Mouse (Mus musculus) kidney, adult 2 months (tissue): ENCODE results near the gene Kdelc2. TPM values are rescaled to one million over a fixed set of nuclear protein-coding genes. Genes with fewer than 3 reads are reported as not detected.

Experiments
- DNase-seq: peaks from one replicate; pipeline ENCODE4 v3.0.0; 2021
- H3K27ac ChIP-seq: fragments of 200-500 bp; 2 replicates; pipeline ENCODE4 v1.5.1; 2012; ENCODE audit warnings: low read depth, low read length, control low read depth, inconsistent platforms; ENCODE audit not compliant: insufficient read depth
- H3K27me3 ChIP-seq: fragments of 200-500 bp; replicated peaks from 2 replicates; pipeline ENCODE4 v1.6.1; 2012; ENCODE audit warnings: mild to moderate bottlenecking, moderate library complexity, low read length, inconsistent platforms; ENCODE audit not compliant: control insufficient read depth, insufficient read depth
- H3K36me3 ChIP-seq: fragments of 200-500 bp; 2 replicates; pipeline ENCODE4 v1.6.1; 2012; ENCODE audit warnings: mild to moderate bottlenecking, moderate library complexity, low read length, inconsistent platforms; ENCODE audit not compliant: control insufficient read depth, insufficient read depth
- H3K4me1 ChIP-seq: fragments of 200-500 bp; 2 replicates; pipeline ENCODE4 v1.6.1; 2011; ENCODE audit warnings: low read length; ENCODE audit not compliant: control insufficient read depth, insufficient read depth
- H3K4me3 ChIP-seq: fragments of 200-500 bp; 2 replicates; pipeline ENCODE4 v1.5.1; 2011; ENCODE audit warnings: mild to moderate bottlenecking, low read depth, low read length, control low read depth; ENCODE audit not compliant: insufficient read depth
- CTCF ChIP-seq: fragments of 200-500 bp; conservative IDR thresholded peaks from 2 replicates; pipeline ENCODE4 v1.5.1; 2011; ENCODE audit warnings: low read depth, mild to moderate bottlenecking, control low read depth, low read length, moderate library complexity, mixed read lengths; ENCODE audit not compliant: insufficient read depth, insufficient read length
- POLR2A ChIP-seq: fragments of 200-500 bp; IDR thresholded peaks from one replicate; pipeline ENCODE4 v1.6.1; 2011; ENCODE audit warnings: low read depth, low read length, control low read depth
- WGBS: fragments of 180-500 bp; shearing (Covaris S2); methylation state at CpG from one replicate; pipeline ENCODE4 v1.1.7; 2018; 5-methylcytosine and 5-hydroxymethylcytosine counted together
- polyA plus RNA-seq: library from polyadenylated mRNA; depleted of rRNA; stranded (reverse); fragments of >200 nt; gene quantifications from 2 replicates; pipeline ENCODE4 v1.2.3, GENCODE M21; 2012

Kdelc2 gene
- polyA plus RNA-seq, 1 experiment, result 4.3 TPM

DNA sequence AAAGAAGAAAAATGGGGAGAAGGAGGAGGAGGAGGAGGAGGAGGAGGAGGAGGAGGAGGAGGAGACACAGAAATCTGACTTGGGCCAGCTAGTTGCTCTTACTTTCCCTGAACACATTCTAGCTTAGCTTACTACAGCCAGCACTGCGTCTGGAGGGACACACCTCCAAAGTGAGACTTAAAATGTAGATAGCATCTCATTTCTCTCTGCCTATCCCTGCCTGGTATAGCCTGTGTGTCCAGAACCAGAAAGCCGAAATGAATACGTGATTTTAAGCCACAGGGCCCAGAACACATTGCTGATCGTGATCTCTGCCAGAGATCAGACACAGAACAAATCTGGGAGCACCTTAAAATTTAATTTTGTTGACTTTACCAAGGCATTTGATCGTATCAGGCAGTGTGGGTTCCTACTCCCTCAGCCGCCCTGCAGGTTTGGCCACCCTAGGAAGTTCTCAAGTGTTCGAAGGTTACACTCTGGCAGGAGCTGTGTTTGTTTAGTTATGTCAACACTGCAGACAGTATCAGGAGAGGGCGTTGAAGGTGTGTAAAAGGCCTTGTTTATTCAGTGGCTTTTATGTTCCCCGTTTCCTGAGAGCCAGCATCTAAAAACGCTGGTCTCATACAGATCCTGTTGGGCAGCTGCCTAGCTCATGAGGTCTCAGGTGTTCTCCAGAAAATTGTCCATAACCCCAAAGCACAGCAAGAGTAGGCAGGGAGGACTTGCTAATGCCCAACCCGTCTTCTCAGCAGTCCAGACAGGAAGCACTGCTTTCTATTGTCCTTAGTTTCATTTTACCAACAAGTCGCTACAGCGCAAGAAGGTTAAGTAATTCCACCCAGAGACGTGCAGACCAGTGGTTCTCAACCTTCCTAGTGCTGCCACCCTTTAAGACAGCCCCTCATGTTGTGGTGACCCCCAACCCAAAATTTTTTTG is 27.3 kb upstream of the Kdelc2 start:
- 36% methylated on average over 14 of the region's 14 CpGs for WGBS
- Histone ChIP-seq H3K4me3 (no peak overlapping the region), H3K27me3 (no peaks in the 10 kb centered on the region), H3K4me1 (peaks cover 3% of the 10 kb centered on the region; the same call in 1 of the 2 replicates), H3K27ac (peak overlapping the region; percentile 29), H3K36me3 (no peaks in the 10 kb centered on the region)
- DNase-seq, result peak; percentile 49
- TF ChIP-seq POLR2A, result no peak
- no peak for TF ChIP-seq CTCF

DNA sequence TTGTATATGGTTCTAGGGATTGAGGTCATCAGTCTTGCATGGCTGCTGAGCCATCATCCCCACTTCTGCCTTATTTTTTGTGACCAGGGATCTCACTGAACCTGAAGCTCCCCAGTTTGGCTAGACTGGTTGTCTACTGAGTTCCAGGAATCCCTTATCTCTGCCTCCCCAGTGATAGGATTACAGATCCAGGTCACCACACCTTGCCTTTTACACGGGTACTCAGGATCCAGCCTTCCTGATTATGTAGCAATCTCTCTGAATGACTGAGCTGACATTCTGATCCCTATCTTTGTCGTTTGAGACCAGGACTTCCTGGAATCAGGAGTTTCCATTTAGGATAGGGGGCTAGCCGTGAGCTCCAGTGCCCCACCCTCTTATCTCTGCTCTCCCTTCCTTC is 12.5 kb upstream of the Kdelc2 start:
- no peak for TF ChIP-seq CTCF
- no peak for TF ChIP-seq POLR2A
- H3K4me1 ChIP-seq, result no peaks in the 10 kb centered on the region
- 56% methylated on average over 3 of the region's 3 CpGs for WGBS
- no peak overlapping the region for H3K27ac ChIP-seq
- DNase-seq, result no peak
- no peaks in the 10 kb centered on the region for H3K27me3 ChIP-seq
- H3K36me3 ChIP-seq, result no peaks in the 10 kb centered on the region; the same call in 1 of the 2 replicates
- no peak overlapping the region for H3K4me3 ChIP-seq

DNA sequence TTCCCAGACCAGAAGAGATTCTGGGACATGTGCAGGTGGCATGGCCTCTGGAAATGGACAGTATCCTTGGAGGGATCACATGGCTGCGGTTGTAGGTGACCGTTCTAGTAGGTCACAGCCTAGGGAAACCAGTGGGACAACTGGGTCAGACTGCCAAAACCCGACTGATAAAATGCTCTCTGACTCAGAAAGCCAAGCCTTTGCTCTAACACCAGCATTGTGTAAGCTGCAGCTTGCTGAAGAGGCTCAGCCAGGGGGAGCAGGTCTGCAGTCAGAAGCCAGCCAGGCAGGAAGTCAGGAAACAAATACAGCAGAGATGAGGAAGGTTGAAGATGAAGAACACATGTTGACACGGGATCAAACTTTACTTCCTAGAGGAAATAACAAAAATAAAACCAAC is 7.9 kb upstream of the Kdelc2 start:
- Histone ChIP-seq H3K4me1 (no peaks in the 10 kb centered on the region), H3K27ac (no peak overlapping the region), H3K36me3 (no peaks in the 10 kb centered on the region), H3K27me3 (no peaks in the 10 kb centered on the region), H3K4me3 (no peak overlapping the region)
- no peak for TF ChIP-seq CTCF
- TF ChIP-seq POLR2A, result no peak
- 73% methylated on average over 4 of the region's 4 CpGs for WGBS
- DNase-seq, result no peak

DNA sequence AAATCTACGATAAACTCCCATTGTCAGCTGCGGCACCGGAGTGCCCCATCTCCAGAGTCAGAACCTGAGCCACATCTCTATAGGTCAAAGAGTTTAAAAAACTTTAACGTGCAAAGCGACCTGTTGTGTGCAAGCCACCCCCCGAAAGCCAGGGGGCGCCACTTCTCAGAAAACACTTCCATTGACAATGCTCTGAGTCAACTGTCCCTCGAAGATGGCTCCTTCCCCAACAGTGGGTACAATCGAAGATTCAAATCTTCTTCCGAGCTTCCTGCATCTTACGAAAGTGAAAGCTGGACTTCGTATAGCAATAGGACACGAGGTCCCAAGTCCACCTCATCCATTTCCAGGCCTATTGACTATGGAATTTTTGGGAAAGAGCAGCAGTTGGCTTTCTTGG is 7.0 kb upstream of the Kdelc2 start:
- H3K27ac ChIP-seq, result no peak overlapping the region
- H3K4me1 ChIP-seq, result no peaks in the 10 kb centered on the region
- no peak overlapping the region for H3K4me3 ChIP-seq
- TF ChIP-seq CTCF (peak; percentile 48), POLR2A (no peak)
- H3K27me3 ChIP-seq, result no peaks in the 10 kb centered on the region
- H3K36me3 ChIP-seq, result no peaks in the 10 kb centered on the region
- no peak for DNase-seq
- WGBS, result 89% methylated on average over 13 of the region's 13 CpGs

DNA sequence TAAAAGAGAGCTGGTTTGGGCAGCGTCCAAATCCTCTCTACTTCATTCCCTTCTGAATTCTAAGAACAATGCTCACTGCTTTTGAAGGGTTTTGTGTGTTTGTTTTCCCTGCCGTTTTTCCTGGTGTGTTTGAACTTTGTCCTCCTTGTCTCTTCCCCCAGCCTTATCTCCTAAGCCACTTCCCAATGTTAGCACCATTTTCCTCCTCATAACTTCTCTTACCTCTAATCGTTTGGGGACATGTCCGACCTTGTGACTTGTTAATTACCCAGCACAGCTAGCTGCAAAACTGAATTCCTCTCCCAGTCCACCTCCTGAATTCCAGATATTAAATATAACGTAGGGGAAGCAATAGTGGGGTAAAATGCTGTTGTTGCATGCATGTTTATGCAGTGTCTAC is 6.2 kb upstream of the Kdelc2 start:
- Histone ChIP-seq H3K27me3 (no peaks in the 10 kb centered on the region), H3K36me3 (no peaks in the 10 kb centered on the region), H3K4me3 (no peak overlapping the region), H3K4me1 (no peaks in the 10 kb centered on the region), H3K27ac (no peak overlapping the region)
- TF ChIP-seq POLR2A, result no peak
- no peak for TF ChIP-seq CTCF
- whole genome bisulfite sequencing, result 45% methylated on average over 5 of the region's 5 CpGs
- DNase-seq, result no peak

DNA sequence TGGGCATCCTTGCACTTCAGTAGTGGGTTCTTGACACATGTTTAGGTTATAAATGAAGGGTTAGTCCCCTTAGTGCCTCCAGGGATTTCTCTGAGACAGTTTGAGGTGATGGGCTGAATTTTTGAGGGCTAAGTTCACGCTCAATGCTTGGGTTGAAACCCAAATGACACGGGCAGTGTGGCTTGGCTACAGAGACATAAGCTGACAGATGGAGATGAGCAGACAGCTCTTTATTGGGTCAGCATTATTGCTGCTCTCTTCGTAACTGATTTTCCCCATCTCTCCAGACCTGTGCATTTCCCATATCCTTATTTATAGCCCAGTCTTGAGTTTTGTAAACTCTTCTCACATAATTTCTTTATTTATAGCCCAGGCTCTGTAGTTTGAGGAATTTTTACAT is 5.7 kb upstream of the Kdelc2 start:
- H3K36me3 ChIP-seq, result no peaks in the 10 kb centered on the region
- WGBS, result 82% methylated on average over 3 of the region's 3 CpGs
- DNase-seq, result no peak
- no peaks in the 10 kb centered on the region for H3K27me3 ChIP-seq
- no peaks in the 10 kb centered on the region for H3K4me1 ChIP-seq
- H3K4me3 ChIP-seq, result no peak overlapping the region
- TF ChIP-seq POLR2A (no peak), CTCF (no peak)
- H3K27ac ChIP-seq, result no peak overlapping the region

DNA sequence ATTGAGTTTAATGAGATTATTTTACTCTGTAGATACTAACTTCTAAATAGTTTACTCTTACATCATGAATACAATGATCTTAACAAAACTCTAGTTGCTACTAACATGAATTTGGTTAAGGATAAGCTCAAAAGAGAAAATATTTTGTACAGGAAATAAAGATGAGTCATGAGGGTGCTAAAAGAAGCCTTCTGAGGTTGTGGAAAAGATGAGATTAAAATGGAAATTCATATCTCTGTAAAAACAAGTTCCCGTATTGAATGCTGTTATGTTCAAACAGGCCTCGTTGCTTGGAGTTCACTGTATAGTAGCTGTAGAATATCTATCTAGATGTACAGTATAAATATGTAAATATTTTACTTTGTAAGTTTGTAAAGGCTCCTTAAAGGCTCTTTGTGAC is 3.2 kb upstream of the Kdelc2 start:
- no peak for TF ChIP-seq CTCF
- TF ChIP-seq POLR2A, result no peak
- Histone ChIP-seq H3K4me1 (no peaks in the 10 kb centered on the region), H3K27ac (no peak overlapping the region), H3K27me3 (no peaks in the 10 kb centered on the region), H3K36me3 (no peaks in the 10 kb centered on the region), H3K4me3 (no peak overlapping the region)
- DNase-seq, result no peak
- 87% methylated on average over 2 of the region's 2 CpGs for WGBS
